Mouse (Mus musculus) liver, embryonic 14.5 days (tissue): ENCODE results near the gene Ltbp1. TPM values are rescaled to one million over a fixed set of nuclear protein-coding genes. Genes with fewer than 3 reads are reported as not detected.
A peak's percentile ranks its signal among the peaks of the same experiment; 100 is the strongest.

Source experiments
- ATAC-seq: fragments of 200-750 bp; cut with Nextera tagmentation; 2 replicates; pipeline ENCODE4 v1.8.0; 2017; ENCODE audit warnings: moderate number of reproducible peaks, mild to moderate bottlenecking, moderate library complexity; ENCODE audit not compliant: insufficient read depth
- DNase-seq, 3 experiments: peaks; one replicate each; pipeline ENCODE4 v3.0.0-alpha.2; 2012 to 2013; ENCODE audit warnings: low read depth in 3 of 3, low spot score in 3 of 3
- H3K27ac ChIP-seq: fragments of 300-500 bp; sonication (generic); 2 replicates; pipeline ENCODE4 v1.5.1; 2014; ENCODE audit warnings: moderate library complexity, mild to moderate bottlenecking, control low read depth, inconsistent platforms
- H3K27me3 ChIP-seq: fragments of 300-500 bp; sonication (generic); 2 replicates; pipeline ENCODE4 v1.6.1; 2014; ENCODE audit warnings: mild to moderate bottlenecking, low read length, moderate library complexity; ENCODE audit not compliant: control insufficient read depth, insufficient read depth
- H3K36me3 ChIP-seq: fragments of 300-500 bp; sonication (generic); replicated peaks from 2 replicates; pipeline ENCODE4 v1.6.1; 2014; ENCODE audit warnings: low read depth; ENCODE audit not compliant: control insufficient read depth, insufficient read depth
- H3K4me1 ChIP-seq, 2 experiments: fragments of 200-500 bp in 1 of 2; fragments of 300-500 bp in 1 of 2; sonication (generic) in 1 of 2; replicated peaks; 2 replicates each; pipeline ENCODE4 v1.6.1; 2012 to 2014; ENCODE audit warnings: antibody characterized with exemption in 1 of 2, inconsistent platforms in 1 of 2, low read length in 1 of 2; ENCODE audit not compliant: control insufficient read depth in 2 of 2, insufficient read depth in 2 of 2
- H3K4me2 ChIP-seq: fragments of 300-500 bp; sonication (generic); 2 replicates; pipeline ENCODE4 v1.6.1; 2014; ENCODE audit warnings: low read depth, mild to moderate bottlenecking, control low read depth, moderate library complexity
- H3K4me3 ChIP-seq, 2 experiments: fragments of 200-500 bp in 1 of 2; fragments of 300-500 bp in 1 of 2; sonication (generic) in 1 of 2; 2 replicates each; pipeline ENCODE4 v1.5.1; 2012 to 2014; ENCODE audit warnings: low read depth in 2 of 2, low read length in 2 of 2, mild to moderate bottlenecking in 2 of 2, control low read depth in 1 of 2, inconsistent platforms in 1 of 2, moderate library complexity in 1 of 2; ENCODE audit not compliant: insufficient read depth in 1 of 2
- H3K9ac ChIP-seq: fragments of 300-500 bp; sonication (generic); replicated peaks from 2 replicates; pipeline ENCODE4 v1.6.1; 2014; ENCODE audit warnings: mild to moderate bottlenecking, control low read depth, moderate library complexity
- H3K9me3 ChIP-seq: fragments of 300-500 bp; sonication (generic); 2 replicates; pipeline ENCODE4 v1.6.1; 2016; ENCODE audit warnings: low read length, mixed read lengths; ENCODE audit not compliant: control insufficient read depth
- CTCF ChIP-seq: IDR thresholded peaks from 2 replicates; pipeline ENCODE4 v1.5.1; 2016; ENCODE audit warnings: antibody characterized with exemption, low read depth, control low read depth
- EP300 ChIP-seq: IDR thresholded peaks from 2 replicates; pipeline ENCODE4 v1.6.1; 2016; ENCODE audit warnings: antibody characterized with exemption, low read depth
- WGBS: fragments of 180-500 bp; shearing (Covaris S2); extraction: QIAGEN DNeasy Blood & Tissue Kit; methylation state at CpG from one replicate; pipeline ENCODE4 v1.1.7; 2014; ENCODE audit not compliant: insufficient replicate concordance; 5-methylcytosine and 5-hydroxymethylcytosine counted together
- polyA plus RNA-seq, 2 experiments: library from polyadenylated mRNA; depleted of rRNA in 1 of 2; stranded (reverse) in 1 of 2; unstranded in 1 of 2; fragments of >200 nt; fragmentation: Nextera tagmentation in 1 of 2; extraction: Ambion mirVana in 1 of 2; gene quantifications; 2 replicates each; pipeline versions ENCODE4 v1.2.1 to v1.2.3; 2012 to 2014

Gene Ltbp1
- polyA plus RNA-seq, 2 experiments, result 1.9 to 2.2 TPM

- no peak for TF ChIP-seq EP300
- peak; percentile 12; the same call in 1 of the 2 replicates for TF ChIP-seq CTCF
- no peaks in the 10 kb centered on the region for H3K27me3 ChIP-seq
- ATAC-seq, result no peak
- no peak overlapping the region for H3K4me3 ChIP-seq
- H3K36me3 ChIP-seq, result no peaks in the 10 kb centered on the region
- DNase-seq, result no peak
- H3K4me2 ChIP-seq, result no peak overlapping the region
- H3K4me1 ChIP-seq, result no peaks in the 10 kb centered on the region
- no peaks in the 10 kb centered on the region for H3K9me3 ChIP-seq
- H3K27ac ChIP-seq, result no peak overlapping the region
- 69% methylated on average over 4 of the region's 4 CpGs for WGBS
- no peak overlapping the region for H3K9ac ChIP-seq
These were observed 401.0 kb downstream of the Ltbp1 start for GRCm38 (mm10) chr17:75406405-75406804.

GRCm38 (mm10) chr17:75416861-75417260 lies 411.5 kb downstream of the Ltbp1 start:
- H3K4me2 ChIP-seq, result no peak overlapping the region
- no peak overlapping the region for H3K4me3 ChIP-seq
- ATAC-seq (no peak), DNase-seq (no peak)
- no peak for TF ChIP-seq CTCF
- TF ChIP-seq EP300, result no peak
- H3K4me1 ChIP-seq, result no peaks in the 10 kb centered on the region
- H3K36me3 ChIP-seq, result no peaks in the 10 kb centered on the region
- no peaks in the 10 kb centered on the region for H3K27me3 ChIP-seq
- no peaks in the 10 kb centered on the region for H3K9me3 ChIP-seq
- H3K27ac ChIP-seq, result no peak overlapping the region
- no peak overlapping the region for H3K9ac ChIP-seq
- WGBS, result 58% methylated on average over 3 of the region's 3 CpGs

GRCm38 (mm10) chr17:75434152-75434551 lies 428.8 kb downstream of the Ltbp1 start:
- TF ChIP-seq CTCF (no peak), EP300 (no peak)
- H3K4me1 ChIP-seq, result peaks cover 0 to 4% of the 10 kb centered on the region in 2 experiments; a peak in 2 of 4 replicates
- 39% methylated on average over 2 of the region's 2 CpGs for WGBS
- no peak for DNase-seq
- no peak overlapping the region for H3K4me2 ChIP-seq
- no peak overlapping the region for H3K9ac ChIP-seq
- ATAC-seq, result no peak
- no peak overlapping the region for H3K27ac ChIP-seq
- no peaks in the 10 kb centered on the region for H3K36me3 ChIP-seq
- peaks cover 3% of the 10 kb centered on the region; the same call in 1 of the 2 replicates for H3K27me3 ChIP-seq
- no peak overlapping the region for H3K4me3 ChIP-seq
- H3K9me3 ChIP-seq, result no peaks in the 10 kb centered on the region

GRCm38 (mm10) chr17:75434871-75435270 lies 429.5 kb downstream of the Ltbp1 start:
- Histone ChIP-seq H3K27ac (no peak overlapping the region), H3K4me1 (peaks cover 0 to 4% of the 10 kb centered on the region in 2 experiments; a peak in 2 of 4 replicates), H3K27me3 (peaks cover 3% of the 10 kb centered on the region; the same call in 1 of the 2 replicates), H3K9me3 (no peaks in the 10 kb centered on the region), H3K4me3 (no peak overlapping the region), H3K9ac (no peak overlapping the region), H3K4me2 (no peak overlapping the region), H3K36me3 (no peaks in the 10 kb centered on the region)
- TF ChIP-seq EP300, result no peak
- no peak for TF ChIP-seq CTCF
- ATAC-seq, result no peak
- DNase-seq, result no peak
- WGBS, result 27% methylated on average over 3 of the region's 3 CpGs

GRCm38 (mm10) chr17:75435599-75435998 lies 430.2 kb downstream of the Ltbp1 start, which contains the start of gene Rasgrp3:
Gene Rasgrp3, plus strand, starts transcription at chr17:75435896.
- no peaks in the 10 kb centered on the region for H3K36me3 ChIP-seq
- H3K4me1 ChIP-seq, result peaks cover 0 to 4% of the 10 kb centered on the region in 2 experiments; a peak in 2 of 4 replicates
- H3K27me3 ChIP-seq, result peaks cover 3% of the 10 kb centered on the region; the same call in 1 of the 2 replicates
- H3K27ac ChIP-seq, result no peak within 1 kb of the TSS
- H3K4me2 ChIP-seq, result no peak within 1 kb of the TSS
- WGBS, result 12% methylated on average over 6 of the region's 6 CpGs
- H3K9me3 ChIP-seq, result no peaks in the 10 kb centered on the region
- no peak for TF ChIP-seq CTCF
- no peak for TF ChIP-seq EP300
- H3K9ac ChIP-seq, result no peak within 1 kb of the TSS
- peak within 1 kb of the TSS in 1 of 2 experiments; percentile 39; a peak in 2 of 4 replicates for H3K4me3 ChIP-seq
- ATAC-seq (no peak), DNase-seq (no peak)
